Mouse (Mus musculus) MN1 (cell line): ENCODE data around the gene Zcwpw1.
"Not testable (repeated sequence)": the region's sequence is repeated elsewhere in the genome, so short reads cannot be mapped to it uniquely, and the experiment has no call there.

ENCODE experiments used
- DNase-seq: peaks from one replicate; pipeline ENCODE4 v3.0.0-alpha.2; 2016; ENCODE audit warnings: low spot score

The Zcwpw1 gene

DNA sequence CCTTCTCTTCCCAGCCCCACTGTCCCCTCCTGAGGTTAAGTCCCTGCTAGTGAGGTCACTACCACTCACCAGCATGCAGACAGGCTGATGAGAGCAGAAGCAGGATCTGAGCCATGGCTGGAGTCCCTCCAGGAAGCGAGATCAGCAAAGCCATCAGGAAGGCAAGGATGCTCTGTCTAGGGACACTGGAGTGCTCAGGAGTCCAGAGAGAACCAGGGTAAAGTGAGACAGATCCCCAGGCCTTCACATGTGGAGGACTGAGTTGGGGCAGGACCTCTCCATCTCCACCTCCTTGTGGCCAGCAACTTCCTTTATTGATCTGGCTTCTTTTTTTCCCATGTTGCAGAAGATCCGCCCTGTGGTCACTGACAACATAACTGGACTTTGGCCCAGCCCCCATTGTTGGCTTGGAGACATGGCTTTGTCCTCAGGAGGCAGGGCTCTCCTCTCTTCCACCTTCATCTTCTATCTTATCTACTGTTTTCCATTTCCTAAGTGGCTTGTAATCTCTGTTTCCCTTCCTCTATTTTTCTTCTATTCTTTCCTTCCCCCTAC is 48.4 kb downstream of the Zcwpw1 start, which contains the start of gene Pilra:
Gene Pilra, minus strand, starts transcription at position 316 of the 555 bp plus-strand sequence.
- DNase-seq: not testable (repeated sequence)

- no peak for DNase-seq
Observed at GRCm38 (mm10) chr5:137836611-137837010, 49.0 kb downstream of the Zcwpw1 start.

DNA sequence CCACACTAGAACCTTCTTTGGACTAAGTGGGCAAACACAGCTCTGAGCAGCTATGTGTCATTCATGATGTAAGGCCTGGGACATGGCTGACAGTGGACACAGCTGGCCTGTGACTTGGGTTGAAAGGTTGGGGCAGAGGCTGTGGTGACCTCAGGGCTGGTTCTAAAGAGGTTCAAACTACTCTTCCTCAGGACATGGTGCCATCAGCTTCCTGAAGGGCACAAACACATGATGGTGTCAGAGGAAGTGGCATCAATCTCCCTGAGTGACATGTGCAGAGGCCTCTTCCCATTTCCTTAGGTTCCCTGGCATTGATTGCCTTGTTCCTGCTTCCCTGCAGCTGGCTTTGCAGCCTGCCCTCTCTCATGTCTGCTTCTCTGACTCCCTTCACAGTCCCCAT is 49.5 kb downstream of the Zcwpw1 start:
- DNase-seq: not testable (repeated sequence)

- DNase-seq: not testable (repeated sequence)
Observed at GRCm38 (mm10) chr5:137850313-137850712, 62.7 kb downstream of the Zcwpw1 start.

DNA sequence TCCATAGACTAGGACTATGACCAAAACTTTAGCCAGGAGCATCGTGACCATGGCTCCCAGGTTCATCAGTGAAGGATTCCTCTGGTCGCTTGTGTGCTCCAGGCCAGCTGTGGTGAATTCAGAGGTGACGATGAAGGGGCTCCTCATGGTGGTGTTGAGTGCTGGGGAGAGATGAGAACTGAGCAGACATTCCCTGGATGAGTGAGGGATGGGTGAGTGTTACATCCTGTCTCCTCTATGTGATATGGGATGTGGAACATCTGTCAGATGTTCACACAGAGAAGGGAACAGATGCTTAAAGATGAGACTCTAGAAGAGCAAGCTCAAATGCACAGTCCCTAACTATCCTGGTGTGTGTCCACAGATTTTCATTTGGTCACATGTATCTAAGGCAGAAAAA is 67.3 kb downstream of the Zcwpw1 start:
- DNase-seq: not testable (repeated sequence)

GRCm38 (mm10) chr5:137856870-137857269 is 69.3 kb downstream of the Zcwpw1 start:
- DNase-seq: not testable (repeated sequence)

GRCm38 (mm10) chr5:137857960-137858710 is 70.5 kb downstream of the Zcwpw1 start, which contains the start of gene Pilrb1:
Pilrb1 (minus strand) TSS chr5:137858106.
- DNase-seq: not testable (repeated sequence)

DNA sequence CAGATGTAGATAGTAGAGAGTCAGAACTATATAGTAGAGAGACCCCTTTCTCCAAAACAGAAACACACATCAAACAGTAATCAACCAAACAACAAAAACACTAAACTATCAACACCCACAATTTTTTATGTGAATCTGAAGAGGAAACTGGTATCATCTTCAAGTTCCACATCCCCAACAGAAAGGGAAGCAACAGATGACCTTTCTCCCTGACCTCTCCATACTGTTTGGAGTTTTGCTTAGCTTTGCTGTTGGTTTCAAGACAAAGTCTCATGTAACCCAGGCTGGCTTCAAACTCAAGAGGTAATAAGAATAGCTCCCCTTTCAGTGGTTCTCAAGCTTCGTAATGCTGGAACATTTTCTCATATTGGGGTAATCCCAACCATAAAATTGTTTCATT is 76.4 kb downstream of the Zcwpw1 start:
- DNase-seq: not testable (repeated sequence)

GRCm38 (mm10) chr5:137868600-137868999 is 81.0 kb downstream of the Zcwpw1 start:
- not testable (repeated sequence) for DNase-seq

DNA sequence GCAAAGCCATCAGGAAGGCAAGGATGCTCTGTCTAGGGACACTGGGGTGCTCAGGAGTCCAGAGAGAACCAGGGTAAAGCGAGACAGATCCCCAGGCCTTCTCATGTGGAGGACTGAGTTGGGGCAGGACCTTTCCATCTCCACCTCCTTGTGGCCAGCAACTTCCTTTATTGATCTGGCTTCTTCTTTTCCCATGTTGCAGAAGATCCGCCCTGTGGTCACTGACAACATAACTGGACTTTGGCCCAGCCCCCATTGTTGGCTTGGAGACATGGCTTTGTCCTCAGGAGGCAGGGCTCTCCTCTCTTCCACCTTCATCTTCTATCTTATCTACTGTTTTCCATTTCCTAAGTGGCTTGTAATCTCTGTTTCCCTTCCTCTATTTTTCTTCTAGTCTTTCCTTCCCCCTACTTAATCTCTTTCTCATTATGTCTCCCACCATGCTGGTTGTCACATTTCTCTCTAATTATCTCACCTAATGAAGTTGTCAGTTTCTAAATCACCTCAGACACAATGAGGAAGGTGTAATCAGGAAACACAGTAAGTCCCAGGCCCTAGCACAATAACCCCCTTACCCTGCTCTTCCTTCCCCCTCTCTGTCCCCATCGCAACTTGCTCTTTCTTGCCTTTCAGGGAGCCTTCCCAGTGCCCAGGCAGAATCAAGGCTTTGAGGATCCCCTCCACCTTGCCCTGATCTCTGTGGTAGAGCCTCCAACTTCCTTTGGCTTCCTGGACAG is 84.2 kb downstream of the Zcwpw1 start, which contains the start of gene Pilrb2:
Gene Pilrb2, minus strand, starts transcription at position 172 of the 737 bp plus-strand sequence.
- DNase-seq: not testable (repeated sequence)
